Mouse (Mus musculus) gastrocnemius, adult 8-10 months (tissue): ENCODE data around the gene Tnnt1. TPM values are rescaled to one million over a fixed set of nuclear protein-coding genes. Genes with fewer than 3 reads are reported as not detected.

Experiments used
- DNase-seq, 2 experiments: peaks; one replicate each; pipeline ENCODE4 v3.0.0; 2022; ENCODE audit warnings: low spot score in 2 of 2
- total RNA-seq, 4 experiments: library from RNA; stranded (reverse); gene quantifications; 2 replicates each; pipeline ENCODE4 v1.2.4; 2022

Gene Tnnt1
- total RNA-seq, 4 experiments from 2014 or later = 464 to 544 (median 482) TPM

- DNase-seq = peak; percentile 65 to 67
Measured at GRCm38 (mm10) chr7:4498251-4498650, 17.9 kb downstream of the Tnnt1 start.

DNA sequence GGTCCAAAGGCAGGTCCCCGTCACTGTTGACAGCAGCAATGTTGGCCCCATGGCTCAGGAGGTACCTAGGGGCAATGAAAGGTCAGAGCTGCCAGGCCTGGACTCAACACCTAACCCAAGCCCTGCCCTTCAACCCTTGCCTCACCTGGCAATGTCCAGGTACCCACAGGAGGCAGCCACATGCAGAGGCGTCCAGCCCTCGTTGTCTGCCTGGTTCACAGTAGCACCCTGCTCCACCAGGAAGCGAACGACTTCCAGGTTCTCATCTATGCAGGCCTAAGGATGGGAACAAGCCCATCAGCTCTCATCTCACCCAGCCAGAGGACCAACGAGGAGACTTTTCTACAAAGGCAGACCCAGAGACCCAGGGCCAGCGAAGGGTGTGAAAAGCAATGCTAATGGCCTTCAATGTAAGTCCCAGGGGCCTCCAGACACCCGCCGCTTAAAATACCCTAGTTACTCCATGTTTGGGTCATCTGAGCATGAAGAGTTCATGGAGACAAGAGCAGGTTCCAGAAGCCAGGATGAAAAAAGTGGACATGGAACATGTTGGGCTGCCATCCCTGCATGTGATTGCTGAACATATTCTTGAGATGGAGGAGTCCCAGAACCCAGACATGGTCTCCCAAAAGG, 18.8 kb downstream of the Tnnt1 start:
- no peak for DNase-seq

- DNase-seq = no peak
Measured at GRCm38 (mm10) chr7:4496468-4496867, 19.7 kb downstream of the Tnnt1 start.

GRCm38 (mm10) chr7:4493991-4494390, 22.2 kb downstream of the Tnnt1 start:
- no peak for DNase-seq

DNA sequence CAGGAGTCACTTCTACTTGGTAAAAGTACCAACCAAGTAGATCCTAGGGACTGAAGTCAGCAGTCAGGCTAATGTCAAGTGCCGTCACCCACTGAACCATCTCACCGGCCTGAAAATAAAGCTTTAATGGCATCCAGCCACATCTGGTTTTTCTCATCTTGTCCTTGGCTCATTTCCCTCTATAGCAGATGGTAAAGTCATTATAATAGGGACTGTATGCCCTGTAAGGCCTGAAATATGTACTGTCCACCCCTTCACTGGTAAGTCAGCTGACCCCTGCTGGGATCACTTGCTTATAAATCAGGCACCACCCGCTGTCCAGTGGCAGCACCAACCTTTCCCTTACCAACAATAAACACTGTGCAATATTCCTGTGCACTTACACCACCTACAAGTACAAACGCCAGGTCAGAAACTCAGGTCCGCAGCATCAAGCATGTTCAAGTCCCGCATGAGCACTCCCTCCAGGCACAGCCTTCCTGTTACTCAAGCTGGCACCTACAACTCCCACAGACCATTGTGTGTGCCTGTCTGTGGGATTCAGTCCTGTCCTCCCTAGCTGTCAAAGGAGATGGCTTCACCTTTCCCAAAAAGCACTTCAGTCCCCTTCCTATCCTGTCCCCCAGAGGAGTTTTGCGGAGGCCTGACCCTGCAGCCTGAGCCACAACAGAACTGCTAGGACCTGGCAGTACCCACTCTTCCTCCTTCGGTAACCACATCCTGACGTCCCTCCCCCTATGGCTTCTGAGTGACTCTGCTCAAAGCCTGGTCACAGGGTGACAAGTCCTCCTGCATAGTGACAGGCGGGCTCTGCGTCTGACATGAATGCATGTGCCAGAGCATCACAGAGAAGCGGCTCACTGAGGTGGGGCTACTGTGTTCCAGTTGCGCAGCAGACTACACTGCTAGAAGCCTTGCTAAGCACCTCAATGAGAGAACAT, 23.6 kb downstream of the Tnnt1 start:
- DNase-seq = no peak

GRCm38 (mm10) chr7:4491308-4491707, 24.9 kb downstream of the Tnnt1 start:
- no peak for DNase-seq

GRCm38 (mm10) chr7:4482281-4482680, 33.9 kb downstream of the Tnnt1 start:
- no peak for DNase-seq

DNA sequence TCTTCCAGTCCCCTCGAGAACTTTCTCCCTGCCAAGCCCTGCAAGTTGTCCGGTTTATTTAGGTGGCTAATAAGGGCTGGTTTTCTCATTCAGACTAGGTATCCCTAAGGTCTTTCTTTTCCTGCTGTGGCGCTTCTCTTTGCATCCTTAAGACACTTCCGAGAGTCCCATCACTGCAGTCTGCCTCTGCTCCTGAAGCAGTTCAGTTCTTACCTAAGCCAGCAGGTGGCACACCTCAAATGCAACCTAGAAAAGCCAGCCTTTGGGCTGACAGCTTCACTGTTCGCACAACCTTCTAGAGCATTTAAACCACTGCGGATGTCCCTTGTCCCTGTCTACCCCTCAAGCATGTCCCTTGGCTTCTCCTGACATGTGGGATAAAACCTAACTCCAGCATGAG, 36.5 kb downstream of the Tnnt1 start:
- no peak for DNase-seq

GRCm38 (mm10) chr7:4478796-4479291, 37.3 kb downstream of the Tnnt1 start:
- no peak for DNase-seq

GRCm38 (mm10) chr7:4478021-4478795, 38.0 kb downstream of the Tnnt1 start:
- peak; percentile 33 to 61 for DNase-seq

GRCm38 (mm10) chr7:4473940-4474339, 42.2 kb downstream of the Tnnt1 start:
- no peak for DNase-seq

DNA sequence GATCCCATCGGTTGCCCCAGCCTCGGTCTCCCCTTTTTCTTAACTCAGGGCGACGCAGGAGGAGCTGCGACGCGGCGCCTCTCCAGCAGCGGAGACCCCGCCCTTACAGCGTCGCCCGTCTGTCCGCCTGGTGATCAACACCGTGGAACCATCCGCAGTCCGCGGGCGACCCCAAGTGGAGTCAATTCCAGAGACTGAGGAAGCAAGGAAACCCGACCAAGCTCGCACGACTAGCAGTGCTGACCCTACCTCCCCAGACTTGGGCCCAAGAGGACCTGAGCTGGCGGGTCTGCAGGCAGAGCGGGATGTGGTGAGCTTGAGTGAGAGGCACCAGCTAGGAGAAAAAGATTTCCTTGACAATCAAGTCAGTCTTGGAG, 45.0 kb downstream of the Tnnt1 start:
- DNase-seq = peak; percentile 32 to 62

DNA sequence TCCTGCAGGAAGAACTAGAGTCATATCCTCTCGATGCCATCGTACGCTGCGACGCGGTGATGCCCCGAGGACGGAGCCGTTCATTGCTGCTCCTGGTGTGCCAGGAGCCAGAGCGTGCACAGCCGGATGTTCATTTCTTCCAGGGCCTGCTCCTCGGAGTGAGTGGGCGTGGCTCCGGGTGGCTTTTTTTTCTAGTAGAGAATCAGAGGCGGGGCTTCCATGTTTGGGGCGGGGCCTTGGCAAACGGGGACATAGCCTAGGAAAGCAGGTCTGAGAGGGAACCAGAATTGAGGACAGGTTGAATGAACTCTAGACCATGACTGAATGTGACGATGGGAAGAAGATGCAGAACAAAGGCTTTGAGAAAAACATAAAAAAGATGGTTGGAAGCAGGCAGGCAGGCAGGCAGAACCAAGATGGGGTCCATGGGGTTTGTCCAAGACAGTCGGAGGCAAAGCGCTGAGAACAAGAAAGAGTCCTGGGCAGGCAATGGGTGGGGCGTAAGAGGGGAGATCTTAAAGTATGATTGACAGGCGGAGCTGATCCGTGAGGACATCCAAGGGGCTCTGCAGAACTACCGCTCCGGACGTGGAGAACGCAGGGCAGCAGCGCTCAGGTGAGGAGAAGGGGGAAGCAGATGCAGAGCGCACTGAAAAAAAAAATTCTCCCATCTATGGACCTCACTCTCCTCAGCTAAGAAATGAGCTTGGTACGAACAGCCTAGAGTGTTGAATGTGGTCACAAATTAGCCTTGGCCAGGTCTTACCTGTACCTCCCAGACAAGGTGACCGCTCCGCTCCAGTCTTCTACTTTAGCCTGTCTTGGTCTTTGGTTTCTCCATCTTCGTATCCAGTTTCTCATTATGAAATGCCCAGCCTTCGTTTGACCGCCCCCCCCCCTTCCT, 45.7 kb downstream of the Tnnt1 start:
- peak; percentile 20 to 29 for DNase-seq

DNA sequence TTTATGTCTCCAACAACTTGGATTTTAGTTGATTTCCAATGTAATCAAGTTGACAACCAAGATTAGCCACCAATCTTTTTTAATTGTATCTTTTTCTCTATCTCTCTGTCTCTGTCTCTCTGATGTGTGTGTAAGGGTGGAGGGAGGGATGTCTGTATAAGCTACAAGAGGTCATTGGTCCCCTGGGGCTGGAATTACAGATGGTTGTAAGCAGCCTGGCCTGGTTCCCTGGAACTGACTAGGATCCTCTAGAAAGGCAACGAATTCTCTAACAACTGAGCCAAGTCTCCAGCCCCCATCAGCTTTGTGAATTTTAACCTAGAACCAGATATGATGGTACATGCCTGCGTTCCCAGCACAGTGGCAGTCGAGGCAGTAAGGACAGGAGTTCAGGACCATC, 48.4 kb downstream of the Tnnt1 start:
- DNase-seq = no peak

DNA sequence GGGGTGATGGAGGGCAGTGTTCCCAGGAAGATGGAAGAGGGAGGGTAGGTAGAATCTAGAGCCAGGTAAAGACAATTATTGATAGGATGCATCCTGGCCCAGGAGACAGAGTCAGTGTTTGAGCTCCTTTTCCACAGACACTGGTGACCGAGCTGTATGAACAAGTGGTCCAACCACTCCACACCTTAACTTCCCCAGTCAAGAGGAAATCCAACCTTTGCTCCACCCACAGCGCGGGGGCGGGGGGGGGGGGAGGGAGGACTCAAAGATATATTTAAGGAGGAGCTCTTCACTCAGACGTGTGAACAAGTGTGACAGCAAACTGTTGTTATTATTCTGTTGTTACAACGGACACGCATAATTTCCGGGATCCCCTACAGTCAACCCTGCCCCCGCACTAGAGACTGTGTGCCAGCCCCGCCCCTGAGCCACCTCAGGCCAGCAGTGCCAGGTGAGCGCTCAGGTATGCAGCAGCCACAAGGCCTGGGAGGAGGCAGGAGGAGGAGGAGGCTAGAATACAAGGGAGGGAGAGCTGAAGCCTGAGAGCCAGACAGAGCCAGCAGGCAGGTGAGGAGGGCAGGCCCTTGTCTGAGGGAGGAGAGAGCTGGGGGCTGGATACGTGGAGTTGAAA, 51.9 kb downstream of the Tnnt1 start:
- no peak for DNase-seq

DNA sequence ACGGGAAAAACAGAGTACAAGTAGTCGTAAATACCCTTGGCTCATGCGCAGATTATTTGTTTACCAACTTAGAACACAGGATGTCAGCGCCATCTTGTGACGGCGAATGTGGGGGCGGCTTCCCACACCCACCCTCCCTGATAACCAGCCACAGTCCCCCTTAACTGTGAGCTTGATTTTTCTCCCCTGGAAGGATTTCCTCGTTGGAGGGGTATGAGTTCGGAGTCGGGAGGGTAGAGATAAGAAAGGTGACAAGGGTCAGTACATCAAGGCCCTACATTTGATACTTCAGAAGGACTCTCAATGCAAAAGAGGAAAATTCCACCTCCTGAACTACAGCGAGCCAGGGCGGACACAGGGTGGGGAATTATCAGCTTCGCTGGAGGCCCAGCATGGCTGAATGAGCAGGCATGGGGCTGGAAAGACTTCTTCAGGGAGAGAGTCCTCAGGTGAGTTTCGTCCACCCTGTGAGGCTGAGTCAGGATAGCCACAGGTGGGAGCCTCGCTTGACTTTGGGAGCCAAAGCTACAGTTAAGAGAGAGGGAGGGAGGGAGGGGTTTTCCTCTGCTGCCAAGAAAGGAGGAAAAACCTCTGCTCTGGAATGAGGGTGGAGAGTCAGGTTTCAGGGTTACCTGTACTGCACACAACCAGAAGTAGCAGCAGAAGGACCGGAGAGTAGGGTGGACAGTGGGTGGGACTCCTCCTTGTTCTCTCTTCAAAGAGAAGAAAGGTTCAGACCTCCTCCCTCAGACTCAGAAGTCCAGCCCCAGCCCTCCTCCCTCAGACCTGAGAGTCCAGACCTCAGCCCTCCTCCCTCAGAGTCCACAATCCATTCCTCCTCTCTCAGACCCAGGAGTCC, 55.4 kb downstream of the Tnnt1 start, which contains the start of gene Eps8l1:
Eps8l1 (plus strand) TSS at position 99 of the 859 bp plus-strand sequence.
- no peak for DNase-seq
